Mouse (Mus musculus) bone marrow, adult 2 months (tissue): Measurements from ENCODE around the gene Sfpq.

ENCODE experiments used
- CTCF ChIP-seq: fragments of 200-500 bp; IDR thresholded peaks from 2 replicates; pipeline ENCODE4 v1.5.1; 2011; ENCODE audit warnings: low read length, control low read depth; ENCODE audit not compliant: control insufficient read depth, insufficient read depth
- POLR2A ChIP-seq: fragments of 200-500 bp; IDR thresholded peaks from 2 replicates; pipeline ENCODE4 v1.6.1; 2011; ENCODE audit warnings: low read depth, mild to moderate bottlenecking, control low read depth, low read length, borderline replicate concordance; ENCODE audit not compliant: control insufficient read depth

DNA sequence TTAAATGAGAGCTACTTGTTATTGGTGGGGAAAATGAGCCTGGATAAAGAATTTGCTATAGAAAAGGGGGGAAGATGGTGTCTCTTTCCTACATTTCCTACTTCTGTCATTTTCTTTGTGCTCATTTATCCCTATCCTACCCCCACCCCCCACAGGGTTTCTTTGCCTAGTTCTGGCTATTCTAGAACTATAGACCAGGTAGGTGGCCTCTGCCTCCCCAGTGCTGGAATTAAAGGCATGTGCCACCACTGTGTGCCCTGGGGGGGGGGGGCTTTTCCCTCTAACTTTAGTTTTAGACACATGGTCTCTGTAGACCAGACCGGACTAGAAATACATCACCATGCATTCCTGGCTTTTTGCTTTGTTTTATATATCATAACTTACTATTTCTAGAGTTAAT, 3.1 kb downstream of the Sfpq start:
- TF ChIP-seq CTCF, result no peak
- no peak for TF ChIP-seq POLR2A
